Mouse (Mus musculus) forebrain, postnatal 0 days (tissue): ENCODE measurements at regions not wholly inside any gene's neighbourhood (a gene's known extent, or its start where the extent isn't known, plus 50 kb on each side); places are given as distances from the start of the nearest gene placed in this dataset.

Source experiments
- ATAC-seq: fragments of 200-750 bp; cut with Nextera tagmentation; 2 replicates; pipeline ENCODE4 v1.8.0; 2017; ENCODE audit warnings: mild to moderate bottlenecking, moderate library complexity
- DNase-seq: peaks from one replicate; pipeline ENCODE4 v3.0.0-alpha.2; 2015
- H3K27ac ChIP-seq: fragments of 300-500 bp; sonication (generic); 2 replicates; pipeline ENCODE4 v1.5.1; 2014; ENCODE audit warnings: low read depth, mild to moderate bottlenecking, antibody characterized with exemption, low read length, moderate library complexity, mixed read lengths
- H3K27me3 ChIP-seq: fragments of 300-500 bp; sonication (generic); 2 replicates; pipeline ENCODE4 v1.6.1; 2014; ENCODE audit warnings: mild to moderate bottlenecking, low read length, mixed read lengths; ENCODE audit not compliant: insufficient read depth
- H3K36me3 ChIP-seq: fragments of 300-500 bp; sonication (generic); 2 replicates; pipeline ENCODE4 v1.6.1; 2014; ENCODE audit warnings: mild to moderate bottlenecking, moderate library complexity; ENCODE audit not compliant: insufficient read depth
- H3K4me1 ChIP-seq: fragments of 300-500 bp; sonication (generic); 2 replicates; pipeline ENCODE4 v1.6.1; 2014; ENCODE audit warnings: antibody characterized with exemption; ENCODE audit not compliant: insufficient read depth
- H3K4me2 ChIP-seq: fragments of 300-500 bp; sonication (generic); 2 replicates; pipeline ENCODE4 v1.6.1; 2014; ENCODE audit warnings: low read depth, mild to moderate bottlenecking, moderate library complexity
- H3K4me3 ChIP-seq: fragments of 300-500 bp; sonication (generic); 2 replicates; pipeline ENCODE4 v1.5.1; 2014; ENCODE audit warnings: low read depth, low read length, mixed read lengths
- H3K9ac ChIP-seq: fragments of 300-500 bp; sonication (generic); 2 replicates; pipeline ENCODE4 v1.6.1; 2014; ENCODE audit warnings: mild to moderate bottlenecking
- H3K9me3 ChIP-seq: fragments of 300-500 bp; sonication (generic); 2 replicates; pipeline ENCODE4 v1.6.1; 2016; ENCODE audit warnings: low read length
- CTCF ChIP-seq: sonication (generic); IDR thresholded peaks from 2 replicates; pipeline ENCODE4 v1.5.1; 2016; ENCODE audit warnings: antibody characterized with exemption, control low read depth, low read depth
- WGBS: fragments of 180-500 bp; shearing (Covaris S2); extraction: QIAGEN DNeasy Blood & Tissue Kit; methylation state at CpG from one replicate; pipeline ENCODE4 v1.1.7; 2014; 5-methylcytosine and 5-hydroxymethylcytosine counted together

GRCm38 (mm10) chr1:73845115-73845514 lies 279.1 kb downstream of the Tns1 start:
- H3K36me3 ChIP-seq: no peaks in the 10 kb centered on the region
- TF ChIP-seq CTCF: no peak
- 85% methylated on average over 5 of the region's 5 CpGs for WGBS
- DNase-seq (no peak), ATAC-seq (no peak)
- no peaks in the 10 kb centered on the region for H3K9me3 ChIP-seq
- H3K4me1 ChIP-seq: no peaks in the 10 kb centered on the region
- no peaks in the 10 kb centered on the region for H3K27me3 ChIP-seq
- H3K9ac ChIP-seq: no peak overlapping the region
- H3K4me2 ChIP-seq: no peak overlapping the region
- no peak overlapping the region for H3K27ac ChIP-seq
- no peak overlapping the region for H3K4me3 ChIP-seq

GRCm38 (mm10) chr1:73844574-73844973 lies 279.7 kb downstream of the Tns1 start:
- Histone ChIP-seq H3K27me3 (no peaks in the 10 kb centered on the region), H3K36me3 (no peaks in the 10 kb centered on the region), H3K9ac (no peak overlapping the region), H3K4me3 (no peak overlapping the region), H3K9me3 (no peaks in the 10 kb centered on the region), H3K27ac (no peak overlapping the region), H3K4me2 (no peak overlapping the region), H3K4me1 (no peaks in the 10 kb centered on the region)
- DNase-seq (no peak), ATAC-seq (no peak)
- WGBS: 47% methylated on average over 3 of the region's 3 CpGs
- no peak for TF ChIP-seq CTCF

DNA sequence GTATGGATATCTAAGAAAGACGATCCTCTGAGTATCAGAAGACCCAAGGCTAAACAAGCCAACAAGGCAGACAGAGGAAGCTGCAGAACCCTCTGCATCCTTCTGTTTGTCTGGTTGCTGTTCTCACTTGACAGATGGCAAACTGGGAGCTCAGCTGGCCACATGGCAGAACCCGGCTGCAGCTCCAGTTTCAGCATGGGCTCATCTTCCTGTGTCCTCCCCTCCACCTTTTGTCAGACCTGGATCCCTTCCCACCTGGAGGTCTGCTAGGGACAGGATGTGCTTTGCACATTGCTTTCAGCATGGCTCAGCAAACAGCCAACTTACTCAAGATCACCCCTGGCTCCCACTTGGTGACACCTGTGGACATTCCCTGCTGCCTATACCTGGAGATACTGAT lies 284.9 kb downstream of the Tns1 start:
- Histone ChIP-seq H3K4me3 (no peak overlapping the region), H3K9ac (no peak overlapping the region), H3K27me3 (no peaks in the 10 kb centered on the region), H3K27ac (no peak overlapping the region), H3K4me2 (no peak overlapping the region), H3K9me3 (no peaks in the 10 kb centered on the region), H3K4me1 (no peaks in the 10 kb centered on the region), H3K36me3 (no peaks in the 10 kb centered on the region)
- no peak for ATAC-seq
- DNase-seq: no peak
- 63% methylated on average over 2 of the region's 2 CpGs for WGBS
- TF ChIP-seq CTCF: no peak

DNA sequence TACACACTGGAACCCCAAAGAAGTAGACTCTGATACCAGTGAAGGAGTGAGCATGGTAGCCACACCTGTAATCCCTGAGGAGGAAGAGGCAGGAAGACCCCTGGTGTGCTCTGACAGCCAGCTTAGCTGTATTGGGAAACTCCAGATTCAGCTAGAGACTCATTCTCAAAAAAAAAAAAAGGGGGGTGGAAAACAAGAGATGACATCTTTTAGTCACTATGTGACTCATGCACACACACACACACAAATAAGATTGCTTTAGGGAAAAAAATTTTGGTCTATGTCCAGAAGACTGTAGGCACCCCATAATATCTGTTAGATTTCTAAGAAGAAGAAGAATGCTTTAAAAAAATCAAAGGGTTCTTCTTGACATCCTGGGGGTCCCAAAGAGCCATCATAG lies 287.6 kb downstream of the Tns1 start:
- H3K27ac ChIP-seq: no peak overlapping the region
- DNase-seq (no peak), ATAC-seq (no peak)
- H3K27me3 ChIP-seq: no peaks in the 10 kb centered on the region
- H3K4me1 ChIP-seq: no peaks in the 10 kb centered on the region
- no peak overlapping the region for H3K9ac ChIP-seq
- H3K4me3 ChIP-seq: no peak overlapping the region
- H3K36me3 ChIP-seq: no peaks in the 10 kb centered on the region
- TF ChIP-seq CTCF: no peak
- no peaks in the 10 kb centered on the region for H3K9me3 ChIP-seq
- no peak overlapping the region for H3K4me2 ChIP-seq

DNA sequence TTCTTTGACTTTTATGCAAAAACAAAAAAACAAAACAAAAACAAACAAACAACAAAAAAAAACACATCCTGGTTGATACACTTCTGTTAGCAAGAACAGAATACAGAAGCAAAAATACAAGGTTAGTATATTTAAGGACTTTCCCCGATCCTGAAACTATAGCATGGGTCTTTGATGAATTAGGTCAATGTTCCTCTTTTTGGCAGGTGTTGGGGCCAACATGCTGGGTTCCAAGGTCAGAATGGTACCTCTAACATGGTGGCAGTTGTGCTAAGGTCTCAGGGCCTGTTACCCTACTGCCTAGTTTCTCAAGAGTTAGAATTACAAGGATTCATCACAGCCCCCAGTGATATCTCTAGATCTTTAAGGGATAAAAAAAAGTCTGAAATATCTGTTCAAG lies 289.7 kb downstream of the Tns1 start:
- H3K4me3 ChIP-seq: no peak overlapping the region
- no peaks in the 10 kb centered on the region for H3K9me3 ChIP-seq
- no peak overlapping the region for H3K27ac ChIP-seq
- no peak overlapping the region for H3K4me2 ChIP-seq
- H3K36me3 ChIP-seq: no peaks in the 10 kb centered on the region
- WGBS: 97% methylated on average over 1 of the region's 1 CpGs
- no peaks in the 10 kb centered on the region for H3K27me3 ChIP-seq
- ATAC-seq: no peak
- H3K9ac ChIP-seq: no peak overlapping the region
- TF ChIP-seq CTCF: no peak
- DNase-seq: no peak
- no peaks in the 10 kb centered on the region for H3K4me1 ChIP-seq

- Histone ChIP-seq H3K4me1 (no peaks in the 10 kb centered on the region), H3K4me2 (no peak overlapping the region), H3K4me3 (no peak overlapping the region), H3K36me3 (no peaks in the 10 kb centered on the region), H3K27me3 (no peaks in the 10 kb centered on the region), H3K27ac (no peak overlapping the region), H3K9me3 (no peaks in the 10 kb centered on the region), H3K9ac (no peak overlapping the region)
- DNase-seq: peak; percentile 44
- no peak for TF ChIP-seq CTCF
- 38% methylated on average over 9 of the region's 9 CpGs for WGBS
- ATAC-seq: peak; percentile 63
Measured at GRCm38 (mm10) chr1:73830486-73831132, 293.6 kb downstream of the Tns1 start.

- TF ChIP-seq CTCF: no peak
- Histone ChIP-seq H3K27ac (0 out of 2 replicates have a peak overlapping the region, but pooled peaks have one; percentile 4), H3K4me1 (no peaks in the 10 kb centered on the region), H3K27me3 (no peaks in the 10 kb centered on the region), H3K4me3 (no peak overlapping the region), H3K4me2 (no peak overlapping the region), H3K9ac (no peak overlapping the region), H3K36me3 (no peaks in the 10 kb centered on the region), H3K9me3 (no peaks in the 10 kb centered on the region)
- ATAC-seq: peak; percentile 36
- peak; percentile 63 for DNase-seq
- WGBS: 48% methylated on average over 10 of the region's 10 CpGs
Measured at GRCm38 (mm10) chr1:73828996-73829395, 295.3 kb downstream of the Tns1 start.
